Mouse (Mus musculus) stomach, postnatal 0 days (tissue): ENCODE results near the gene Umps.

Experiments used
- CTCF ChIP-seq: IDR thresholded peaks from 2 replicates; pipeline ENCODE4 v1.5.1; 2016; ENCODE audit warnings: antibody characterized with exemption, low read depth, mild to moderate bottlenecking, moderate library complexity
- EP300 ChIP-seq: optimal IDR thresholded peaks from 2 replicates; pipeline ENCODE3; 2016; ENCODE audit warnings: antibody characterized with exemption

GRCm38 (mm10) chr16:33923001-33923316, 43.9 kb downstream of the Umps start:
- TF ChIP-seq CTCF, result no peak
- no peak for TF ChIP-seq EP300
